Mouse (Mus musculus) hindbrain, embryonic 14.5 days (tissue): ENCODE measurements around the gene Slc25a23. TPM values are rescaled to one million over a fixed set of nuclear protein-coding genes. Genes with fewer than 3 reads are reported as not detected.

ENCODE experiments used
- ATAC-seq: fragments of 200-750 bp; cut with Nextera tagmentation; 2 replicates; pipeline ENCODE4 v1.8.0; 2017; ENCODE audit warnings: moderate number of reproducible peaks, mild to moderate bottlenecking, moderate TSS enrichment, moderate library complexity; ENCODE audit not compliant: low FRiP score
- DNase-seq: peaks from one replicate; pipeline ENCODE4 v3.0.0-alpha.2; 2015; ENCODE audit warnings: low spot score
- H3K27ac ChIP-seq: fragments of 300-500 bp; sonication (generic); 2 replicates; pipeline ENCODE4 v1.5.1; 2014; ENCODE audit warnings: mild to moderate bottlenecking, moderate library complexity
- H3K27me3 ChIP-seq: fragments of 300-500 bp; sonication (generic); 2 replicates; pipeline ENCODE4 v1.6.1; 2014; ENCODE audit warnings: mild to moderate bottlenecking, low read length, mixed read lengths; ENCODE audit not compliant: control insufficient read depth, insufficient read depth
- H3K36me3 ChIP-seq: fragments of 300-500 bp; sonication (generic); replicated peaks from 2 replicates; pipeline ENCODE4 v1.6.1; 2014; ENCODE audit not compliant: control insufficient read depth, insufficient read depth
- H3K4me1 ChIP-seq: fragments of 300-500 bp; sonication (generic); replicated peaks from 2 replicates; pipeline ENCODE4 v1.6.1; 2014; ENCODE audit warnings: antibody characterized with exemption, low read length, mixed read lengths; ENCODE audit not compliant: control insufficient read depth, insufficient read depth
- H3K4me2 ChIP-seq: fragments of 300-500 bp; sonication (generic); replicated peaks from 2 replicates; pipeline ENCODE4 v1.6.1; 2014; ENCODE audit warnings: mild to moderate bottlenecking, moderate library complexity
- H3K4me3 ChIP-seq: fragments of 300-500 bp; sonication (generic); replicated peaks from 2 replicates; pipeline ENCODE4 v1.5.1; 2014; ENCODE audit warnings: mild to moderate bottlenecking, low read length
- H3K9ac ChIP-seq: fragments of 300-500 bp; sonication (generic); 2 replicates; pipeline ENCODE4 v1.6.1; 2014
- H3K9me3 ChIP-seq: fragments of 300-500 bp; sonication (generic); 2 replicates; pipeline ENCODE4 v1.6.1; 2016; ENCODE audit warnings: low read length; ENCODE audit not compliant: control insufficient read depth
- WGBS: fragments of 180-500 bp; shearing (Covaris S2); extraction: QIAGEN DNeasy Blood & Tissue Kit; methylation state at CpG from one replicate; pipeline ENCODE4 v1.1.7; 2014; 5-methylcytosine and 5-hydroxymethylcytosine counted together
- polyA plus RNA-seq: library from polyadenylated mRNA; unstranded; fragments of >200 nt; fragmentation: Nextera tagmentation; extraction: Ambion mirVana; gene quantifications from 2 replicates; pipeline ENCODE4 v1.2.1, GENCODE M21; 2014

Slc25a23 gene
- polyA plus RNA-seq, 1 experiment from 2014 or later: 40.6 TPM

DNA sequence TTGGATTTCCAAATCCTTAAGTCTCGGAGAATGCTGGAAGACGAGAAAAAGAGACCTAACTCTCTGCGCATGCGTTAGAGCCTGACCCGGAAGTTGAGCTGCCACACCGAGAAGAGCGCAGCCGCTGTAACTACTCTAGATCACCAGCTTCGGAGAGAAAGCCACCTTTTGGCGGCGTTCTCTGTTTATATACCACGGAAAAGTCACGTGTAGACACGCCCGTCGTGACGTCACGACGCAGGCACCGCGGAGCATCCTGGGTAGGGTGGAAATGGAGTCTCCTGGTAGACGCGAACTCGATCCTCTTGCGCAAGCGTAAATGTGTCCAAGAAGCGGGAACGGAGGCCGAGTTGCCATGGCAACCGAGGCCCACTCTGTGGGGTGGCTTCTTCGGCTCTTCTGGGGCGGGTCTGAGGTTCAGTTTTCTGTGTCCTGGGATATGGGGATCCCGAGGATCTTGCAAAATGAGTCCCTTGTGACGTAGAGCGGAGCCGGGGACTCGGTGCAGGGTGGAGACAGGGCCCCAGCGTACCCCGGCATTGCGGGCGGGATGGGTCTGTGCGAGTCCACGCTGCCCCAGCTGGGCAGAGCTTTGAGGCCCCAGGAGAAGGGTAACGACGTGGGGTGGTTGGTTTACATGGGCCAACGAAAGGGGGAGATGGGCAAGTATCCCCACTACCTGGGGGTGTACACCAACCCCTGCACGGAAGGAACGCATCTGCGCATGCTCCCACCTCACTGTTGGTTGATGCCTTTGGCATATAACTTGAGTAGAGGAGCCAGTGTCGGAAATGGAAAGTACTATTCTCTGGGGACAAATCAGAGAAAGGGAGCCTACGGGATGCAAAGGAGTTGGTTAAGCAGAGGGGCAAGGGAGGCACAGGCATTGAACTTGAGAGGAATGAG lies 48.2 kb downstream of the Slc25a23 start, which contains the start of the genes Gtf2f1 and Gm17949:
Gene Gtf2f1, minus strand, starts transcription at position 53 of the 906 bp plus-strand sequence.
Gene Gm17949, plus strand, starts transcription at position 234 of the 906 bp plus-strand sequence.
- ATAC-seq: peak; percentile 93
- WGBS: under 1% methylated on average over 51 of the region's 51 CpGs

DNA sequence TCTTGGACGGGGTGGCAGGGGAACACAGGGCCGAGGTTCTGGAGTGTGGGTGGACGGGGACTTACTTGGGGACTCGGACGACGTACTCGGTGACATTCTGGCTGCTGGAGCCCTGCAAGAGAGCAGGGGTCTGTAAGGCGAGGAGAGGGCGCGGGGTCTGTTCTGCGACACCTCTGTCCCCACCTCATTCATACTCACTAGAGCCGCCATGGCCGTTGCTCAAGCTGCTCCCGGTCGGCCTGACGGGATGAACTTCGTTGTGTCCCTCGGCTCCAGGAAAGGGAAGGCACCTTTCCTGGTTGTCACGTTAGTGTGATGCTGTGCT lies 48.8 kb downstream of the Slc25a23 start:
- Histone ChIP-seq H3K9me3 (no peaks in the 10 kb centered on the region), H3K27ac (peak overlapping the region; percentile 75), H3K27me3 (no peaks in the 10 kb centered on the region), H3K4me2 (peak overlapping the region; percentile 87), H3K4me1 (peaks cover 13% of the 10 kb centered on the region), H3K4me3 (peak overlapping the region; percentile 82), H3K9ac (peak overlapping the region; percentile 74), H3K36me3 (peaks cover 37% of the 10 kb centered on the region)
- under 1% methylated on average over 19 of the region's 19 CpGs for WGBS
- DNase-seq (no peak), ATAC-seq (peak; percentile 52)

More for the DNA sequence above, 48.2 kb downstream of the Slc25a23 start, which contains the start of the genes Gtf2f1 and Gm17949:
- Histone ChIP-seq H3K27me3 (no peaks in the 10 kb centered on the region), H3K9ac (peak within 1 kb of the TSS; percentile 74), H3K27ac (peak within 1 kb of the TSS; percentile 94), H3K4me2 (peak within 1 kb of the TSS; percentile 87), H3K9me3 (no peaks in the 10 kb centered on the region), H3K36me3 (peaks cover 31% of the 10 kb centered on the region), H3K4me3 (peak within 1 kb of the TSS; percentile 82), H3K4me1 (peaks cover 13% of the 10 kb centered on the region)
- peak; percentile 100 for DNase-seq

DNA sequence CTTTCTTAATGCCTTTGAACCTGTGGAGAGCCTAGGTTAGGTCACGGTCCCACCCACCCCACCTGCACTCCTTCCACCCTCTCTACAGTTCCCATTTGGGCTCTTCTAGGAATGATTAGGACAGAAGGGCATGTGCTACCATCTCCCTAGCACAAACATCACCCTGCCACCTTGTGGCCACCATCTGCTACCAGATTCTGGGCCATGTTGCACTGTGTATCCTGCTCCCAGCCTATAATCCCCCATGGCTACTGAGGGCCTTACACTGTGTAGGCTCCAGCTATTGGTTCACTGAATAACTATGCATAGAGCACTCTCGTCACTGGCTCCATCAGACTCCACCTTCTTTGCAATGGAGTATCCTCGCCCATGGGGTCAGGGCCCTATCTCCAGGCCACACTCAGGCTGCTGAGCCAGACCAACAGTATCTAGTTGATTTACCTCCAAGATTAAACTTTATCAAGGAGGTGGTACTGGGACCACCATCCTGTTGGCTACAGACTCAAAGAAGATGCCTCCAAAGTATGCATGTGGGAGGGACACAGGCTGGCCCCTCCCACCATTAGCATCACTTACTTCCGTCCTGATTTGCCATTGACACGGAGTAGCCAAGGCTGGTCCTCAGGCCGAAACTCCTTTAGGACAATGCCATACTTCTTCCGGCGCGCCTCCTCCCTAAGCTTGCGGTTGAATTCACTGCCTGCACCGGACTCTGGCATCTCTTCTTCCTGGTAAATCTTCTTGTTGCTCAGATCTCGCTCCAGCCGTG lies 52.3 kb downstream of the Slc25a23 start:
- WGBS: 95% methylated on average over 13 of the region's 13 CpGs
- Histone ChIP-seq H3K4me3 (no peak overlapping the region), H3K9me3 (no peaks in the 10 kb centered on the region), H3K4me2 (no peak overlapping the region), H3K9ac (no peak overlapping the region), H3K27me3 (no peaks in the 10 kb centered on the region), H3K36me3 (peaks cover 72% of the 10 kb centered on the region), H3K4me1 (peaks cover 12% of the 10 kb centered on the region), H3K27ac (no peak overlapping the region)
- ATAC-seq (no peak), DNase-seq (no peak)

DNA sequence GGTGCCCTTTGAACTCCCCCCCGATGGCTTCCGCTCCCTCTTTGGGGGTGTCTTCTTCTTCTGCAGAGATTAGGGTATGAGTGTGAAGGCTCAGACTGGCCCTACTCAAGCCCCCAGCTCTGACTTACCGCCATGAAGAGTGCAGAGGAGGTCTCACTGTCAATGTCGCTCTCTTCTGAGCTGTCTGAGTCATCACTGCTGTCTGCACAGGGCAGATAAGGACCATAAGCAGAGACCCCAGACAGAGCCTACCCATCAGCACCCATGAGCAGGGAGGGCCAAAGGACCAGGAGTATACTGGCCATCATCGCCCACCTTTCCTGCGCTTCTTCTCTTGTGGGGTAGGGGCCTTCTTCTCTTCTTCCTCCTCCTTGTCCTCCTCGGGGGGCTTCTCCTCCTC lies 55.7 kb downstream of the Slc25a23 start:
- ATAC-seq (no peak), DNase-seq (no peak)
- Histone ChIP-seq H3K9me3 (no peaks in the 10 kb centered on the region), H3K27me3 (no peaks in the 10 kb centered on the region), H3K9ac (no peak overlapping the region), H3K4me2 (no peak overlapping the region), H3K27ac (no peak overlapping the region), H3K4me3 (no peak overlapping the region), H3K36me3 (peaks cover 92% of the 10 kb centered on the region), H3K4me1 (no peaks in the 10 kb centered on the region)
- WGBS: 94% methylated on average over 7 of the region's 7 CpGs

DNA sequence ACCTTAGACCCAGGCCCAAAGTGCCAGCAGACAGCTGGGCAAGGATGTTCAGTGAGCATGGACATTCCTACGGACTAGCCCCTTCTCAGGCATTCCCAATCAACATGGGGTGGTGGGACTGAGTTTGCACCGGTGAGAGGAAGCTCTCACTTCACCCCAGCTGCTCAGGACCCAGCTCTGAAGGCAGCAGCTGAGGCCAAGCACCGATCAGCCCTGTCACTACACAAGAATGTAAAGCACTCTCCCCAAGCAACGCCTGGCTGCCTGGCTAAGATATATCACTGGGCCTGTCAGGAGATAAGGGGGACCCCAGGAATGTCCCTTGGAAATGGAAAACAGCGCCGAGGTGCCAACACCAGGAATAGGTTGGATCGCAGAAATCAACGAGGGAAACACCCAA lies 58.4 kb downstream of the Slc25a23 start:
- H3K27me3 ChIP-seq: no peaks in the 10 kb centered on the region
- H3K36me3 ChIP-seq: peaks cover 68% of the 10 kb centered on the region
- H3K27ac ChIP-seq: no peak overlapping the region
- no peak overlapping the region for H3K4me3 ChIP-seq
- ATAC-seq (no peak), DNase-seq (no peak)
- no peak overlapping the region for H3K4me2 ChIP-seq
- H3K9me3 ChIP-seq: no peaks in the 10 kb centered on the region
- peaks cover 8% of the 10 kb centered on the region; the same call in 1 of the 2 replicates for H3K4me1 ChIP-seq
- H3K9ac ChIP-seq: no peak overlapping the region
- WGBS: 79% methylated on average over 8 of the region's 8 CpGs

DNA sequence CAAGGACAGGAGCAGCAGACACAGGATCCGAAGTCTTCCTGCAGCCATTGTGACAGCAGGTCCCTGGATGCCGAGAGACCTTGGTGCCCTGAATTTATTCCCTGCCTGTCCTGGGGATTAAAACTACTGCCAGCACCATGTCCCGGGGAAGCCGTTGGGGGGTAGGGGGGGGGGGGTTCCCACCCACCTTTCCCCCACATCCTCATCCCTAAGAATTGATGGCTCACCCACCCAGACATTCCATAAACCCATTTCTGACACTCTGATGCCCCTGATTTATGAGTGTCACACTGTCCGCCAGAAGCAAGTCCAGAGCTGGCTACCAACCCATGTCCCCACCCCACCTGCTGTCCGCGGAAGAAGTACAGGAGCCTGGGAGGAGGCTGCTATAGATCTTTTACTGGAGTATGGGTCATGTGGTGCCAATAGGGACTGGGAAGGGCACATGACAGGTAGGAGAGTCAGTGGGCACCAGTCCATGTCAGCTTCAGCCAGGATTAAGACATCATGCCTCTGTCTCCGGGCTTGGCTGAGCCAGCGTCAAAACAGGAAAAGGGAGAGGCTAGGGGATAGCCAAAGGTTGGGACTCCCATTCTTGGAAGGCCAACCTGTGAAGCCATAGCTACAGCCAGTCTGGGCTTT lies 59.6 kb downstream of the Slc25a23 start, which contains the start of gene Pspn:
Gene Pspn, minus strand, starts transcription at position 51 of the 642 bp plus-strand sequence.
- Histone ChIP-seq H3K4me3 (no peak within 1 kb of the TSS), H3K4me2 (no peak within 1 kb of the TSS), H3K27ac (no peak within 1 kb of the TSS), H3K27me3 (no peaks in the 10 kb centered on the region), H3K36me3 (peaks cover 68% of the 10 kb centered on the region), H3K9me3 (no peaks in the 10 kb centered on the region), H3K9ac (no peak within 1 kb of the TSS), H3K4me1 (peaks cover 8% of the 10 kb centered on the region; the same call in 1 of the 2 replicates)
- no peak for ATAC-seq
- no peak for DNase-seq
- WGBS: 85% methylated on average over 9 of the region's 9 CpGs

DNA sequence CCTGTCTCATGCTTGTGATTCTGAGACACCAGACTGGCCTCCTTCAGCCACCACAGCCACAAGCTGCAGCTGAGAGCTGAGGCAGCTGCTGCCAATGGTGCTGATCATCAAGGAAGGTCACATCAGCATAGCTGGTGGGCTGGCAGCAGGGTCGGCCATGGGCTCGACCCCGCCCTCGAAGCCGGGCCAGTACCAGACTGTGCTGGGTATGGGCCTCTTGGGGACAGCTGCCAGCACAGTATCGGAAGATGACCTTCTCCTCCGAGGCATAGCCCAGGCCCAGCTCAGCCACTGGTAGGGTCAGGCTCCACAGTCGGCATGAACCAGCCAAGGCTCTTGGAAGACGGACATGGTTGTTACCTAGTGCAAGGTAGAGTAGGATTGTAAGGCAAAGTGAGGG lies 60.2 kb downstream of the Slc25a23 start:
- WGBS: 95% methylated on average over 9 of the region's 9 CpGs
- peaks cover 68% of the 10 kb centered on the region for H3K36me3 ChIP-seq
- H3K9me3 ChIP-seq: no peaks in the 10 kb centered on the region
- no peak overlapping the region for H3K4me2 ChIP-seq
- no peak overlapping the region for H3K9ac ChIP-seq
- DNase-seq: no peak
- H3K27ac ChIP-seq: no peak overlapping the region
- ATAC-seq: no peak
- H3K27me3 ChIP-seq: no peaks in the 10 kb centered on the region
- no peak overlapping the region for H3K4me3 ChIP-seq
- H3K4me1 ChIP-seq: peaks cover 8% of the 10 kb centered on the region; the same call in 1 of the 2 replicates

DNA sequence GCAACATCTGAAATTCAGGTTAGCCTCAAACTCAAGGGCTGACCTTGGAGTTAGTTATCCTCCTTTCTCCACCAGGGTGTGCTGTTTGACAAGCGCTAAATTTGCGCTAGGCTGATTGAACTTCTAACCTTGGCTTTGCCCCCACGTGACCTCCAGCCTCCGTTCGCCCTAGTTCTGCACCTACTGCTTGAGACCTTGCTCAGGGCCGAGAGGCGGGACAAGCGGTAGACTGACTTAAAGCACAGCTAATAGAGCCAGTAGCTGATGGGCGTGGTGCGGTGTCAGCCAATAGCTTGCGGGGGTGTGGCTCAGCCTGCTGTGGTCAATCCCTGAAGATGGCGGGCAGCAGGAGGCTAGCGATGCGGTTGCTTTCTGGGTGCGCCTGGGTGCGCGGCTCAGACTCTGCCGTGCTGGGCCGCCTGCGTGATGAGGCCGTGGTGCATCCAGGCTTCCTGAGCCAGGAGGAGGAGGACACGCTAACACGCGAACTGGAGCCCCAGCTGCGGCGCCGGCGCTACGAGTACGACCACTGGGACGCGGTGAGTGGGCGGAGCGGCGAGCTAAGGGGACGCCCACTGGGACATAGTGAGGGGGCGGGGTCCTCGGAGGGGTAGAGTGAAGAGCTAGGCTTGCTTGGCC lies 62.5 kb downstream of the Slc25a23 start, which contains the start of gene Alkbh7:
Gene Alkbh7, plus strand, starts transcription at position 311 of the 639 bp plus-strand sequence.
- ATAC-seq (peak; percentile 97), DNase-seq (peak; percentile 88)
- Histone ChIP-seq H3K27ac (peak within 1 kb of the TSS; percentile 83), H3K4me2 (peak within 1 kb of the TSS; percentile 70), H3K4me3 (peak within 1 kb of the TSS; percentile 78), H3K4me1 (peaks cover 8% of the 10 kb centered on the region; the same call in 1 of the 2 replicates), H3K27me3 (no peaks in the 10 kb centered on the region), H3K9ac (peak within 1 kb of the TSS; percentile 78), H3K36me3 (peaks cover 69% of the 10 kb centered on the region), H3K9me3 (no peaks in the 10 kb centered on the region)
- WGBS: under 1% methylated on average over 38 of the region's 38 CpGs
